Mouse (Mus musculus) thymus, adult 2 months (tissue): ENCODE data around the gene Zp3.

Source experiments
- CTCF ChIP-seq: fragments of 200-500 bp; IDR thresholded peaks from 2 replicates; pipeline ENCODE4 v1.5.1; 2012; ENCODE audit warnings: mild to moderate bottlenecking, control low read depth, low read length, moderate library complexity, borderline replicate concordance; ENCODE audit not compliant: control insufficient read depth, poor library complexity, insufficient read depth; ENCODE audit errors: extremely low read depth
- POLR2A ChIP-seq: fragments of 200-500 bp; IDR thresholded peaks from 2 replicates; pipeline ENCODE4 v1.6.1; 2012; ENCODE audit warnings: mild to moderate bottlenecking, low read length, control low read depth, moderate library complexity; ENCODE audit not compliant: control insufficient read depth, poor library complexity, insufficient read depth; ENCODE audit errors: extremely low read depth

GRCm38 (mm10) chr5:135935176-135935523 lies 44.7 kb upstream of the Zp3 start:
- TF ChIP-seq POLR2A: no peak
- no peak for TF ChIP-seq CTCF
